Mouse (Mus musculus): ENCODE results near the gene Samd15. TPM values are rescaled to one million over a fixed set of nuclear protein-coding genes. Genes with fewer than 3 reads are reported as not detected.
"Not testable (repeated sequence)": the region's sequence is repeated elsewhere in the genome, so short reads cannot be mapped to it uniquely, and the experiment has no call there.

Samd15 gene
- polyA plus RNA-seq (2015; fragmentation: Nextera tagmentation; extraction: Ambion mirVana): 1.1 and 1.3 TPM in 2 replicates

GRCm38 (mm10) chr12:87199206-87199972 lies at the start of gene Samd15:
Gene Samd15 (plus strand): TSS chr12:87199723.
- Histone ChIP-seq H3K9ac (replicated peaks; ENCODE audit: low read depth, low read length) (peak within 1 kb of the TSS; percentile 95), H3K27me3 (replicated peaks; ENCODE audit: control insufficient read depth, insufficient read depth, low read length) (no peaks in the 10 kb centered on the region), H3K4me3 (replicated peaks; ENCODE audit: low read length) (peak within 1 kb of the TSS; percentile 87), H3K9me3 (ENCODE audit: control insufficient read depth, low read length) (no peaks in the 10 kb centered on the region), H3K4me1 (replicated peaks; ENCODE audit: control insufficient read depth, insufficient read depth, low read length) (peaks cover 7% of the 10 kb centered on the region), H3K36me3 (ENCODE audit: control insufficient read depth, insufficient read depth) (no peaks in the 10 kb centered on the region), H3K4me2 (ENCODE audit: low read length) (peak within 1 kb of the TSS; percentile 82), H3K27ac (ENCODE audit: low read length) (peak within 1 kb of the TSS; percentile 93)
- WGBS: under 1% methylated on average over 38 of the region's 38 CpGs
- peak; percentile 68 for ATAC-seq

GRCm38 (mm10) chr12:87154448-87154847 lies 45.1 kb upstream of the Samd15 start:
- H3K4me1 ChIP-seq (replicated peaks; ENCODE audit: control insufficient read depth, insufficient read depth, low read length): not testable (repeated sequence)
- WGBS: 76% methylated on average over 4 of the region's 4 CpGs

GRCm38 (mm10) chr12:87157361-87157760 lies 42.2 kb upstream of the Samd15 start:
- Histone ChIP-seq H3K4me3 (replicated peaks; ENCODE audit: low read length) (no peak overlapping the region), H3K4me1 (replicated peaks; ENCODE audit: control insufficient read depth, insufficient read depth, low read length) (no peaks in the 10 kb centered on the region), H3K9me3 (ENCODE audit: control insufficient read depth, low read length) (no peaks in the 10 kb centered on the region), H3K36me3 (ENCODE audit: control insufficient read depth, insufficient read depth) (no peaks in the 10 kb centered on the region), H3K27ac (ENCODE audit: low read length) (no peak overlapping the region), H3K27me3 (replicated peaks; ENCODE audit: control insufficient read depth, insufficient read depth, low read length) (no peaks in the 10 kb centered on the region), H3K4me2 (ENCODE audit: low read length) (no peak overlapping the region), H3K9ac (replicated peaks; ENCODE audit: low read depth, low read length) (no peak overlapping the region)
- no peak for ATAC-seq
- 61% methylated on average over 4 of the region's 4 CpGs for WGBS

More at GRCm38 (mm10) chr12:87154448-87154847, 45.1 kb upstream of the Samd15 start:
- not testable (repeated sequence) for ATAC-seq; H3K27ac ChIP-seq (ENCODE audit: low read length); H3K9ac ChIP-seq (replicated peaks; ENCODE audit: low read depth, low read length); H3K36me3 ChIP-seq (ENCODE audit: control insufficient read depth, insufficient read depth); H3K4me2 ChIP-seq (ENCODE audit: low read length); H3K9me3 ChIP-seq (ENCODE audit: control insufficient read depth, low read length); H3K4me3 ChIP-seq (replicated peaks; ENCODE audit: low read length); H3K27me3 ChIP-seq (replicated peaks; ENCODE audit: control insufficient read depth, insufficient read depth, low read length)

- no peaks in the 10 kb centered on the region for H3K4me1 ChIP-seq (replicated peaks; ENCODE audit: control insufficient read depth, insufficient read depth, low read length)
- H3K9me3 ChIP-seq (ENCODE audit: control insufficient read depth, low read length): no peaks in the 10 kb centered on the region
- H3K27ac ChIP-seq (ENCODE audit: low read length): no peak overlapping the region
- H3K4me2 ChIP-seq (ENCODE audit: low read length): no peak overlapping the region
- WGBS: 83% methylated on average over 7 of the region's 7 CpGs
- no peak for ATAC-seq
- H3K27me3 ChIP-seq (replicated peaks; ENCODE audit: control insufficient read depth, insufficient read depth, low read length): no peaks in the 10 kb centered on the region
- no peaks in the 10 kb centered on the region for H3K36me3 ChIP-seq (ENCODE audit: control insufficient read depth, insufficient read depth)
- H3K9ac ChIP-seq (replicated peaks; ENCODE audit: low read depth, low read length): no peak overlapping the region
- no peak overlapping the region for H3K4me3 ChIP-seq (replicated peaks; ENCODE audit: low read length)
These were observed 41.4 kb upstream of the Samd15 start for GRCm38 (mm10) chr12:87158099-87158498.

GRCm38 (mm10) chr12:87160310-87160709 lies 39.2 kb upstream of the Samd15 start:
- Histone ChIP-seq H3K9me3 (ENCODE audit: control insufficient read depth, low read length) (no peaks in the 10 kb centered on the region; the same call in 1 of the 2 replicates), H3K27ac (ENCODE audit: low read length) (no peak overlapping the region), H3K27me3 (replicated peaks; ENCODE audit: control insufficient read depth, insufficient read depth, low read length) (no peaks in the 10 kb centered on the region), H3K4me3 (replicated peaks; ENCODE audit: low read length) (no peak overlapping the region), H3K36me3 (ENCODE audit: control insufficient read depth, insufficient read depth) (no peaks in the 10 kb centered on the region), H3K4me1 (replicated peaks; ENCODE audit: control insufficient read depth, insufficient read depth, low read length) (no peaks in the 10 kb centered on the region), H3K4me2 (ENCODE audit: low read length) (no peak overlapping the region), H3K9ac (replicated peaks; ENCODE audit: low read depth, low read length) (no peak overlapping the region)
- WGBS: 82% methylated on average over 1 of the region's 1 CpGs
- no peak for ATAC-seq

- Histone ChIP-seq H3K4me3 (replicated peaks; ENCODE audit: low read length) (no peak overlapping the region), H3K9ac (replicated peaks; ENCODE audit: low read depth, low read length) (no peak overlapping the region), H3K4me2 (ENCODE audit: low read length) (no peak overlapping the region), H3K27ac (ENCODE audit: low read length) (no peak overlapping the region), H3K4me1 (replicated peaks; ENCODE audit: control insufficient read depth, insufficient read depth, low read length) (no peaks in the 10 kb centered on the region), H3K36me3 (ENCODE audit: control insufficient read depth, insufficient read depth) (no peaks in the 10 kb centered on the region), H3K9me3 (ENCODE audit: control insufficient read depth, low read length) (no peaks in the 10 kb centered on the region; the same call in 1 of the 2 replicates), H3K27me3 (replicated peaks; ENCODE audit: control insufficient read depth, insufficient read depth, low read length) (no peaks in the 10 kb centered on the region)
- WGBS: 94% methylated on average over 5 of the region's 5 CpGs
- no peak for ATAC-seq
These were observed 38.7 kb upstream of the Samd15 start for GRCm38 (mm10) chr12:87160815-87161214.

GRCm38 (mm10) chr12:87175194-87175946 lies 24.2 kb upstream of the Samd15 start:
- no peaks in the 10 kb centered on the region for H3K9me3 ChIP-seq (ENCODE audit: control insufficient read depth, low read length)
- no peak overlapping the region for H3K27ac ChIP-seq (ENCODE audit: low read length)
- H3K27me3 ChIP-seq (replicated peaks; ENCODE audit: control insufficient read depth, insufficient read depth, low read length): no peaks in the 10 kb centered on the region
- no peak overlapping the region for H3K9ac ChIP-seq (replicated peaks; ENCODE audit: low read depth, low read length)
- no peaks in the 10 kb centered on the region; the same call in 1 of the 2 replicates for H3K4me1 ChIP-seq (replicated peaks; ENCODE audit: control insufficient read depth, insufficient read depth, low read length)
- no peak overlapping the region for H3K4me3 ChIP-seq (replicated peaks; ENCODE audit: low read length)
- H3K36me3 ChIP-seq (ENCODE audit: control insufficient read depth, insufficient read depth): peaks cover 14% of the 10 kb centered on the region; the same call in 1 of the 2 replicates
- H3K4me2 ChIP-seq (ENCODE audit: low read length): no peak overlapping the region
- WGBS: 71% methylated on average over 4 of the region's 4 CpGs
- no peak for ATAC-seq

GRCm38 (mm10) chr12:87177631-87178030 lies 21.9 kb upstream of the Samd15 start:
- no peak for ATAC-seq
- Histone ChIP-seq H3K9ac (replicated peaks; ENCODE audit: low read depth, low read length) (no peak overlapping the region), H3K4me3 (replicated peaks; ENCODE audit: low read length) (no peak overlapping the region), H3K9me3 (ENCODE audit: control insufficient read depth, low read length) (no peaks in the 10 kb centered on the region), H3K27me3 (replicated peaks; ENCODE audit: control insufficient read depth, insufficient read depth, low read length) (no peaks in the 10 kb centered on the region), H3K4me1 (replicated peaks; ENCODE audit: control insufficient read depth, insufficient read depth, low read length) (no peaks in the 10 kb centered on the region), H3K27ac (ENCODE audit: low read length) (no peak overlapping the region), H3K36me3 (ENCODE audit: control insufficient read depth, insufficient read depth) (peaks cover 7% of the 10 kb centered on the region; the same call in 1 of the 2 replicates), H3K4me2 (ENCODE audit: low read length) (no peak overlapping the region)
- WGBS: 95% methylated on average over 4 of the region's 4 CpGs

- Histone ChIP-seq H3K9me3 (ENCODE audit: control insufficient read depth, low read length) (no peaks in the 10 kb centered on the region), H3K9ac (replicated peaks; ENCODE audit: low read depth, low read length) (no peak overlapping the region), H3K36me3 (ENCODE audit: control insufficient read depth, insufficient read depth) (no peaks in the 10 kb centered on the region), H3K4me1 (replicated peaks; ENCODE audit: control insufficient read depth, insufficient read depth, low read length) (no peaks in the 10 kb centered on the region), H3K4me3 (replicated peaks; ENCODE audit: low read length) (no peak overlapping the region), H3K27me3 (replicated peaks; ENCODE audit: control insufficient read depth, insufficient read depth, low read length) (no peaks in the 10 kb centered on the region), H3K4me2 (ENCODE audit: low read length) (no peak overlapping the region), H3K27ac (ENCODE audit: low read length) (no peak overlapping the region)
- 98% methylated on average over 3 of the region's 3 CpGs for WGBS
- ATAC-seq: no peak
These were observed 6.5 kb upstream of the Samd15 start for GRCm38 (mm10) chr12:87193008-87193407.
